Mouse (Mus musculus) v-Abl transformed pro-B cells (cell line): ENCODE measurements around the gene Rasal3.

Experiments
- in situ Hi-C, 2 experiments: fragments of 400-800 bp; cut with MboI; formaldehyde crosslinking; loops; one replicate each; pipeline ENCODE4 v1.15.1; 2025; ENCODE audit not compliant: unreplicated experiment in 2 of 2

The Rasal3 gene

GRCm38 (mm10) chr17:32403417-32403816, at the start of gene Rasal3:
Gene Rasal3 (minus strand): TSS chr17:32403583.
- in situ Hi-C loops: no loop called here

GRCm38 (mm10) chr17:32452482-32452881, 49.1 kb upstream of the Rasal3 start, which contains the start of gene Cyp4f39:
Gene Cyp4f39 (plus strand): TSS chr17:32452723.
- in situ Hi-C loops: no loop called here

GRCm38 (mm10) chr17:32450844-32451537, 47.6 kb upstream of the Rasal3 start:
- in situ Hi-C loops: no loop called here

GRCm38 (mm10) chr17:32449042-32449441, 45.7 kb upstream of the Rasal3 start:
- in situ Hi-C loops: no loop called here

- in situ Hi-C loops: no loop called here
Measured at GRCm38 (mm10) chr17:32447195-32447594, 43.8 kb upstream of the Rasal3 start.

- in situ Hi-C loops: no loop called here
Measured at GRCm38 (mm10) chr17:32445016-32445415, 41.6 kb upstream of the Rasal3 start.

GRCm38 (mm10) chr17:32443245-32443644, 39.9 kb upstream of the Rasal3 start:
- in situ Hi-C loops: no loop called here

GRCm38 (mm10) chr17:32437106-32437505, 33.7 kb upstream of the Rasal3 start:
- in situ Hi-C loops: loop anchor here in 1 of 2 experiments (10.0 kb wide), 1 partner anchor 52 kb away; the partner anchor contains the start of gene Wiz

GRCm38 (mm10) chr17:32435151-32435550, 31.8 kb upstream of the Rasal3 start:
- in situ Hi-C loops: loop anchor here in 1 of 2 experiments (10.0 kb wide), 1 partner anchor 50 kb away; the partner anchor contains the start of gene Wiz

GRCm38 (mm10) chr17:32434324-32434723, 30.9 kb upstream of the Rasal3 start:
- in situ Hi-C loops: loop anchor here (5.0 to 10.0 kb wide), 3 partner anchors 50 to 92 kb away; partner anchors contain the start of genes Akap8l (in 1 of the 2) and Wiz (in 1 of the 2)

- in situ Hi-C loops: loop anchor here (5.0 to 10.0 kb wide), 3 partner anchors 47 to 90 kb away; partner anchors contain the start of genes Akap8l (in 1 of the 2) and Wiz (in 1 of the 2)
Measured at GRCm38 (mm10) chr17:32431972-32432371, 28.6 kb upstream of the Rasal3 start.

- in situ Hi-C loops: loop anchor here in 1 of 2 experiments (5.0 kb wide), 1 partner anchor 34 kb away; no protein-coding TSS in a partner anchor
Measured at GRCm38 (mm10) chr17:32426610-32427009, 23.2 kb upstream of the Rasal3 start.

- in situ Hi-C loops: no loop called here
Measured at GRCm38 (mm10) chr17:32424034-32424433, 20.7 kb upstream of the Rasal3 start, which contains the start of gene Pglyrp2. Gene Pglyrp2 (minus strand): TSS chr17:32424167.

GRCm38 (mm10) chr17:32420781-32421180, 17.4 kb upstream of the Rasal3 start:
- in situ Hi-C loops: no loop called here

- in situ Hi-C loops: no loop called here
Measured at GRCm38 (mm10) chr17:32419989-32420388, 16.6 kb upstream of the Rasal3 start.

GRCm38 (mm10) chr17:32416771-32417170, 13.4 kb upstream of the Rasal3 start:
- in situ Hi-C loops: no loop called here

- in situ Hi-C loops: no loop called here
Measured at GRCm38 (mm10) chr17:32415417-32416020, 12.1 kb upstream of the Rasal3 start.

- in situ Hi-C loops: no loop called here
Measured at GRCm38 (mm10) chr17:32411898-32412297, 8.5 kb upstream of the Rasal3 start.

- in situ Hi-C loops: no loop called here
Measured at GRCm38 (mm10) chr17:32402779-32403157, 615 bp downstream of the Rasal3 start.

GRCm38 (mm10) chr17:32402011-32402778, 1.2 kb downstream of the Rasal3 start:
- in situ Hi-C loops: no loop called here

GRCm38 (mm10) chr17:32396266-32396665, 7.1 kb downstream of the Rasal3 start:
- in situ Hi-C loops: no loop called here
